Mouse (Mus musculus): ENCODE results near the gene Mafk.

- TF ChIP-seq GATA1 (IDR thresholded peaks at IDR 0.05; ENCODE audit: borderline replicate concordance, low read length) (no peak), FLI1 (IDR thresholded peaks at IDR 0.05; ENCODE audit: low read length) (no peak)
Observed at GRCm38 (mm10) chr5:139832125-139832524, 40.8 kb downstream of the Mafk start.
